Mouse (Mus musculus): Measurements from ENCODE around the gene Lrrc45. TPM values are rescaled to one million over a fixed set of nuclear protein-coding genes. Genes with fewer than 3 reads are reported as not detected.

The Lrrc45 gene
- 84.9 TPM for polyA plus RNA-seq (2017; shearing (Covaris generic))

GRCm38 (mm10) chr11:120713580-120714518, at the start of gene Lrrc45, which contains the start of gene Cenpx:
Gene Lrrc45, plus strand, starts transcription at chr11:120713925.
Gene Cenpx, minus strand, starts transcription at chr11:120713738.

GRCm38 (mm10) chr11:120672687-120673593, 40.8 kb upstream of the Lrrc45 start, which contains the start of gene Aspscr1:
Gene Aspscr1, plus strand, starts transcription at chr11:120672973.

GRCm38 (mm10) chr11:120721124-120722066, 7.7 kb downstream of the Lrrc45 start, which contains the start of gene Rac3:
Gene Rac3, plus strand, starts transcription at chr11:120721470.

GRCm38 (mm10) chr11:120727169-120727527, 13.4 kb downstream of the Lrrc45 start, which contains the start of gene Dcxr:
Gene Dcxr, minus strand, starts transcription at chr11:120727281.

GRCm38 (mm10) chr11:120731858-120732680, 18.3 kb downstream of the Lrrc45 start, which contains the start of gene Cbr2:
Gene Cbr2, minus strand, starts transcription at chr11:120732114.

DNA sequence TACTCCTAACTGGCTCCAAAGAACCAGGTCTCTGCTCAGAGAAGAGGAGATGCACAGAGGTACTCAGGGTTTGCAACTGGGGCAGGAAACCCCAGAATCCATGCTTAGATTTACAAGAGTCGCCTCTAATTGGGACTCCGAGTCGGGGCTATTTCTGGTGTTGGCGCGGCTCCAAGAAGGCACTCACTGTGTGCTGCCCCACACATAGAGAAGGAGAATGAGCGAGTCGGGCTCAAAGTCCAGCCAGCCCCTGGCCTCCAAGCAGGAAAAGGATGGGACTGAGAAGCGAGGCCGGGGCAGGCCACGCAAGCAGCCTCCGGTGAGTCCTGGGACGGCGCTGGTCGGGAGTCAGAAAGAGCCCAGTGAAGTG, 48.9 kb downstream of the Lrrc45 start, which contains the start of gene Hmga1b:
Gene Hmga1b, plus strand, starts transcription at position 123 of the 370 bp plus-strand sequence.

Other genes starting within 250 kb of the Lrrc45 start
- 47.8 TPM for gene Arl16, start 246.3 kb upstream of the Lrrc45 start, polyA plus RNA-seq (2017; shearing (Covaris generic))
- gene Mrpl12, start 229.3 kb upstream of the Lrrc45 start, polyA plus RNA-seq (2017; shearing (Covaris generic)), result 76.5 TPM
- 15.4 TPM for gene Slc25a10, start 222.1 kb upstream of the Lrrc45 start, polyA plus RNA-seq (2017; shearing (Covaris generic))
- not detected for gene Gcgr, start 183.2 kb upstream of the Lrrc45 start, polyA plus RNA-seq (2017; shearing (Covaris generic))
- 124 TPM for gene Mcrip1, start 164.2 kb upstream of the Lrrc45 start, polyA plus RNA-seq (2017; shearing (Covaris generic))
- gene Ppp1r27, start 162.8 kb upstream of the Lrrc45 start, polyA plus RNA-seq (2017; shearing (Covaris generic)), result not detected
- 279 TPM for gene P4hb, start 140.7 kb upstream of the Lrrc45 start, polyA plus RNA-seq (2017; shearing (Covaris generic))
- 896 TPM for gene Arhgdia, start 132.3 kb upstream of the Lrrc45 start, polyA plus RNA-seq (2017; shearing (Covaris generic))
- 6.6 TPM for gene Alyref, start 115.6 kb upstream of the Lrrc45 start, polyA plus RNA-seq (2017; shearing (Covaris generic))
- 129 TPM for gene Anapc11, start 115.5 kb upstream of the Lrrc45 start, polyA plus RNA-seq (2017; shearing (Covaris generic))
- 1.3 TPM for gene Npb, start 105.4 kb upstream of the Lrrc45 start, polyA plus RNA-seq (2017; shearing (Covaris generic))
- 170 TPM for gene Pcyt2, start 96.0 kb upstream of the Lrrc45 start, polyA plus RNA-seq (2017; shearing (Covaris generic))
- 233 TPM for gene Sirt7, start 88.7 kb upstream of the Lrrc45 start, polyA plus RNA-seq (2017; shearing (Covaris generic))
- gene Mafg, start 80.3 kb upstream of the Lrrc45 start, polyA plus RNA-seq (2017; shearing (Covaris generic)), result 12.0 TPM
- gene Pycr1, start 70.2 kb upstream of the Lrrc45 start, polyA plus RNA-seq (2017; shearing (Covaris generic)), result 1.00 TPM
- not detected for gene Myadml2, start 65.8 kb upstream of the Lrrc45 start, polyA plus RNA-seq (2017; shearing (Covaris generic))
- gene Notum, start 52.8 kb upstream of the Lrrc45 start, polyA plus RNA-seq (2017; shearing (Covaris generic)), result not detected
- 141 TPM for gene Aspscr1, start 41.0 kb upstream of the Lrrc45 start, polyA plus RNA-seq (2017; shearing (Covaris generic))
- 128 TPM for gene Cenpx, start 187 bp upstream of the Lrrc45 start, polyA plus RNA-seq (2017; shearing (Covaris generic))
- gene Rac3, start 7.5 kb downstream of the Lrrc45 start, polyA plus RNA-seq (2017; shearing (Covaris generic)), result 0.27 TPM
- gene Dcxr, start 13.4 kb downstream of the Lrrc45 start, polyA plus RNA-seq (2017; shearing (Covaris generic)), result 26.0 TPM
- gene Cbr2, start 18.2 kb downstream of the Lrrc45 start, polyA plus RNA-seq (2017; shearing (Covaris generic)), result not detected
- gene Hmga1b, start 48.9 kb downstream of the Lrrc45 start, polyA plus RNA-seq (2017; shearing (Covaris generic)), result 34.4 TPM
- gene Rfng, start 70.3 kb downstream of the Lrrc45 start, polyA plus RNA-seq (2017; shearing (Covaris generic)), result 3.2 TPM
- 168 TPM for gene Gps1, start 70.3 kb downstream of the Lrrc45 start, polyA plus RNA-seq (2017; shearing (Covaris generic))
- 80.7 TPM for gene Dus1l, start 82.5 kb downstream of the Lrrc45 start, polyA plus RNA-seq (2017; shearing (Covaris generic))
- 54.9 TPM for gene Fasn, start 110.6 kb downstream of the Lrrc45 start, polyA plus RNA-seq (2017; shearing (Covaris generic))
- 0.98 TPM for gene Ccdc57, start 218.9 kb downstream of the Lrrc45 start, polyA plus RNA-seq (2017; shearing (Covaris generic))
- 18.6 TPM for gene Slc16a3, start 234.6 kb downstream of the Lrrc45 start, polyA plus RNA-seq (2017; shearing (Covaris generic))